Mouse (Mus musculus) lung, adult 2 months (tissue): Measurements from ENCODE around the gene Tob1. TPM values are rescaled to one million over a fixed set of nuclear protein-coding genes. Genes with fewer than 3 reads are reported as not detected.

Source experiments
- DNase-seq: peaks from one replicate; pipeline ENCODE4 v3.0.0; 2022
- H3K4me1 ChIP-seq: fragments of 200-500 bp; 2 replicates; pipeline ENCODE4 v1.6.1; 2011; ENCODE audit warnings: low read length; ENCODE audit not compliant: control insufficient read depth, insufficient read depth
- H3K4me3 ChIP-seq: fragments of 200-500 bp; replicated peaks from 2 replicates; pipeline ENCODE3; 2011; ENCODE audit warnings: low read depth, mild to moderate bottlenecking, control low read depth, low read length; ENCODE audit errors: extremely low read depth
- CTCF ChIP-seq: fragments of 200-500 bp; IDR thresholded peaks from 2 replicates; pipeline ENCODE4 v1.5.1; 2011; ENCODE audit warnings: mild to moderate bottlenecking, low read length, control low read depth; ENCODE audit not compliant: insufficient read depth
- POLR2A ChIP-seq: fragments of 200-500 bp; IDR thresholded peaks from 2 replicates; pipeline ENCODE4 v1.6.1; 2011; ENCODE audit warnings: low read depth, mild to moderate bottlenecking, control low read depth, low read length, borderline replicate concordance; ENCODE audit errors: extremely low read depth
- WGBS: fragments of 180-500 bp; shearing (Covaris S2); methylation state at CpG from one replicate; pipeline ENCODE4 v1.1.7; 2018; 5-methylcytosine and 5-hydroxymethylcytosine counted together
- polyA plus RNA-seq: library from polyadenylated mRNA; depleted of rRNA; stranded (reverse); fragments of >200 nt; gene quantifications from 2 replicates; pipeline ENCODE4 v1.2.3, GENCODE M21; 2012

The Tob1 gene
- polyA plus RNA-seq, 1 experiment = 27.9 TPM

DNA sequence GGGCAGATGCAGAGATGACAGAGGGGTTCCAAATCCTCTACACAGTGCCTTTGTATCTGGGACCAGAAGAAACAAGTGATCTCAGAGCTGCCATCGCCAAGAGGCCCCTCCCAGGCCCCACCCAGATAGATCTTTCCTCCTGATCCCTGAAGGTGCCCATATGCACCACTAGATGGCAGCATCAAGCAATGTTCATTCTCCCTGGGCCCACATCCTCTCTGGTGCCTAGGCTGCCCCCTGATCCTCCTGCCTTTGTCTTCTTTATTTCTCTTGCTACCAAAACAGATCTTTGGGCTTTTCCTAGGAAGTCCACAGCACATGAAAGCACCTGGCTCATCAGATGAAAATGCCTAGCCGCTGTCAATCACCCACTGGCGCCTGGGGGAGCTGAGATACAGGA lies 24.8 kb downstream of the Tob1 start:
- DNase-seq = peak; percentile 50
- peak; percentile 92 for TF ChIP-seq CTCF
- no peak for TF ChIP-seq POLR2A
- 35% methylated on average over 3 of the region's 3 CpGs for WGBS
- no peak overlapping the region for H3K4me3 ChIP-seq
- peaks cover 7% of the 10 kb centered on the region; the same call in 1 of the 2 replicates for H3K4me1 ChIP-seq

DNA sequence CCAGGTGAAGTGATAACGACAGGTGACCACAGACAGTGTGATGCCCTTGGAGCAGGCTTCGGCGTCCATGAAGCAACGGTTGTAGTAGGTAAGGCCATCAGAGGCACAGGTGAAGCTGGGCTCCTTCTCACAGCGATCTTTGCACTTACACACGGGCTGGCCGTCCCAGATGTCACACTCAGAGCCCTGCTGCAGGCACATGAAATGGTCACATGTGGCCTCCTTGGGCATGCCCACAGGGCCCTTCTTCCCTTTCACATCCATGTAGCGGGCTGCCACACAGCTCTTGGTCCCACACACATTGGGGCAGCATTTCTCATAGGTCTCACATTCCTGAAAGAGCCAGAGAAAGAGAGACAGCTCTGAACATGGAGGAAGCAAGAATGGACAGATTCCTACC lies 27.5 kb downstream of the Tob1 start:
- TF ChIP-seq CTCF (no peak), POLR2A (no peak)
- H3K4me1 ChIP-seq = peaks cover 2% of the 10 kb centered on the region; the same call in 1 of the 2 replicates
- WGBS = 94% methylated on average over 8 of the region's 8 CpGs

DNA sequence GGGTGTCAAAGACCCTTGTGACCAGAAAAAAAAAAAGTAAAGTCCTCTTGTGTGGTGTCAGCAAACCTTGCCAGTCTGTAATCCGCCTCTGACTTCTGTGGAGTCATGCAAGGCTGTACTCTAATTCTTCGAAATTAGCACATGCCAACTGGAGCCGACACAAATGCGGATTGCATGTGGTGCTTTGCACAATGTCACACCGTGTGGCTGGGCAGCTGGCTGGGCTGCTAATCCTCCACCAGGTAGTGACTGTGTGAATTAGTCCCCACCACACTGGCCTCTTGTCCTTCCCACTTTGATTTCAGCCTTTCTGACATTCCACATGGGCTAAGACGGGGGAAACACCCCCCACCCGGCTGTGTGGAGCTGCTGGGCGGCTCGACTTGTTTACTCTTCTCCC lies 28.5 kb downstream of the Tob1 start:
- 43% methylated on average over 9 of the region's 9 CpGs for WGBS
- no peak for DNase-seq
- no peak overlapping the region for H3K4me3 ChIP-seq
- TF ChIP-seq POLR2A (no peak), CTCF (no peak)
- peaks cover 2% of the 10 kb centered on the region; the same call in 1 of the 2 replicates for H3K4me1 ChIP-seq

More for the DNA sequence above, 27.5 kb downstream of the Tob1 start:
- DNase-seq = no peak
- no peak overlapping the region for H3K4me3 ChIP-seq

DNA sequence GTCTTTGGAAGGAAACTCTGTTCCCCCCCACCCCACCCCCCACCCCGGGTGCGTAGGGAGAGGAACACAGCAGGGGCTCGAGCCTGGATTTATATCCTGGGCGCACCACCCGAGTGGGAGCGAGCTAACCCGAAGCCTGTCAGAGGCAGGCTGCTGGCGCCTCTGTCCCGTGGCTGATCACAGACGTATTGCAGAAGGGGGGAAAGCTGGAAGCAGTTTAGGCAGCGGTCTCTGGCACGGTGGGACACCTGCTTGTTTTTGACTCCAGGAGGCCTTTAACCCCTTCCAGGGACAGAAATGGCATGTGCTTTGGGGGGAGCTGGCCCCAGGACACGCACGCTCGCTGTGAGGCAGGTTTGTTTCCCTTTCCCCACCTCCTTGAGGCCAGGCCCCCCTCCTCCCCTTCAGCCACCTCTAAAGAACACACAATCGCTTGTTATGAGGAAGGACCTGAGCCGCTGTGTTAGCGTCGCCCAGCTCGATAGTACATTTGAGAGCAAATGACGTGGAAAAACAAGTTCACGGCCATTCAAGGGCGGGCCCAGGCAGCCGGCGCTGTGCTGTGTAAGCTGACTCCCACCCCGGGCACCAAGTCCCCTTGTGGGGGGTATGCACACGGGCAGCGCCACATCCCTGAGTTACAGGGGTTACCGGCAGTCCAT lies 31.6 kb downstream of the Tob1 start:
- TF ChIP-seq CTCF (no peak), POLR2A (no peak)
- H3K4me1 ChIP-seq = peaks cover 2% of the 10 kb centered on the region; the same call in 1 of the 2 replicates
- WGBS = 8% methylated on average over 29 of the region's 29 CpGs
- DNase-seq = no peak
- peak overlapping the region; percentile 27 for H3K4me3 ChIP-seq

DNA sequence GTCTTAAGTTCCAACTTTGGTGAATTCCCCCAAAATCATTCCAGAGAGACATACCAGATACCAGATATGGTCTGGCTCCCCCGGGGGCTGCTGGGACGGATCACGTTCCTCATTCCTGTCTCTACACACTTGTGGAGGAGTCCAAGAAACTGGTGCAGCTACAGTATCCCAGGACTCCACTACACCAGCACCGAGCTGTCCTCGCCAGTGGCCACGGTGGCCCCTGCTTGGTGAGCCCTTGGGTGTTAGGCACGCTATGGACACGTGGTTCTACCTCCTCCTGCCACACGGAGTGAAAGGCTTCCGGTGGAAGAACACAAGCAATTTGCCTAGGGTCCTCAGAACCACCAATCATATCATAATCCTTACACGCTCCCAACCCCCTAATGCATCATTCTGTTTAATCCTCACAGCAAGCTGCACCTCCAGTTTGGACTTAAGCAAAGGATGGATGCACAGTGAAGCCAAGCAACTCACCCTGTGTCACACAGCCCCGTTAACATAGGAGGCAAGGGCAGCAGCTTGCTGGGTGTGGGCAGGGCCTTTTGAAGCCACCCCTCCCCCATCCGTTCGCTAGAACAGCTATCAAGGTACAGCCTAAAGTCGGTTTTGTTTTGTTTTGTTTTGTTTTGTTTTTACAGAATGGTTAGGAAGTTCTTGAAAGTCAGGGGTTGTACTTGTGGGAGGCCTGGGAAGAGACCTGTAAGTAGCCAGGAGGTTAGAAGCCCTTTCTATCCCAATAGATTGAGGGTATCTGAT lies 32.3 kb downstream of the Tob1 start:
- Histone ChIP-seq H3K4me1 (peaks cover 2% of the 10 kb centered on the region; the same call in 1 of the 2 replicates), H3K4me3 (no peak overlapping the region)
- 40% methylated on average over 15 of the region's 15 CpGs for WGBS
- no peak for TF ChIP-seq POLR2A
- no peak for TF ChIP-seq CTCF
- no peak for DNase-seq

DNA sequence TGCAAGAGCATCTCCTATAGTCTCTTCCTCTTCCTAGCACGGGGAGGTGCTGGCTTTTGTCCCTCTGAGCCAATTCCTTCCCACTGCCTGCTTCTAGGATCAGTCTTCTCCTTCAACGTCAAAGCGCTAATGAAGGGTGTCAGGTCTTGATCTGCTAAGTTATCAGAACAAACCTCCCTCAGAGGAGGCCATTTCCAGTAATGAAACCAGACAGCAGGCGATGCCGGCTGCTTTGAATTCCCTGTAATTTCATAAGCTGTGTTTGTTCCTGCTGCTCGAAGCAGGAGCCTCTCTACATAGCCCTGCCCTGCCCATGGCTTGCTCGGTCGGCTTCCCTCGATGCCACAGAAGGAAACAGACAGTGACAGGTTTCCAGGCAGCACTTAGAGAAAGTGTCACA lies 33.1 kb downstream of the Tob1 start:
- TF ChIP-seq CTCF (no peak), POLR2A (no peak)
- H3K4me3 ChIP-seq = no peak overlapping the region
- H3K4me1 ChIP-seq = peaks cover 2% of the 10 kb centered on the region; the same call in 1 of the 2 replicates
- DNase-seq = no peak
- WGBS = 75% methylated on average over 9 of the region's 9 CpGs

DNA sequence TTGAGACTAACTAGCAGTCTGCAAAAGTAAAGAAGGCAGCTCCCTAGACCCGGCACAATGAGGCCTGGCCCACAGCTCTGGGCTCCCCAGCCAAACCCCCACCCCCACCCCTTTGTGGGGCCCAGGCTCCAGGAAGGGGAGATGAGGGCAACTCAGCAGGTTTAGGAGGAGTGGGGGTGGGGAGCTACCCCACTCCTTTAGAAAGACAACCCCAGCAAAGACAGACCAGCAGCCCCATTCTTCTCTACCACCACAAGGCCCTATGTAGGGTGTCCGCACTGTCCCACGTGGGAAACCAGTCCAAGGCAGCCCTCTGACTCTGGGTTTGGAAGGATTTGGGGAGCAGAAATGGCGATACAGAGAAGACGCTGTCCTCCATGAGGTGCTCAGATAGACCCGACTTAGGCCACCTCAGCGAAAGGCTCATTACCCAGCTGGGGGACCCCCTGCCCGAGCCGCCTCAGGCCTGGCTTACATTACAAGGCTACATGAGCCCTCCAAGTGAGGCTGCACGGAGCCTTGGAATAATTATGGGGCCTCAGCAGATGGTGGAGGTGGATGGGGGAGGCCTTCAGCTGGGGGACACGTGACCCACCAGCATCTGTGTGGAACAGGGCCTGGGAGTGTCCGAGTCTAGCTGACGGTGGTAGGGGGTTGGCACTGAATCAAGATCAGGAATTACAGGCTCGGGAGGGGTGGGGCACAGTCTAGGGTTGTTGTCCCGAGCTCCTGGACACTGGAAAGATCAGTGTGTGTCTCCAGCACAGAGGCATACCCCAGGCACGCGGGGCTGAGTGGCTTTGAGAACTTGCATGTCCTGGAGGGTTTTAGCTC lies 34.9 kb downstream of the Tob1 start, which contains the start of gene Wfikkn2:
TSS of gene Wfikkn2 (minus strand) at position 51 of the 834 bp plus-strand sequence.
- no peak for TF ChIP-seq CTCF
- no peak for TF ChIP-seq POLR2A
- no peak for DNase-seq
- Histone ChIP-seq H3K4me3 (no peak within 1 kb of the TSS), H3K4me1 (peaks cover 2% of the 10 kb centered on the region; the same call in 1 of the 2 replicates)
- 65% methylated on average over 17 of the region's 17 CpGs for WGBS

DNA sequence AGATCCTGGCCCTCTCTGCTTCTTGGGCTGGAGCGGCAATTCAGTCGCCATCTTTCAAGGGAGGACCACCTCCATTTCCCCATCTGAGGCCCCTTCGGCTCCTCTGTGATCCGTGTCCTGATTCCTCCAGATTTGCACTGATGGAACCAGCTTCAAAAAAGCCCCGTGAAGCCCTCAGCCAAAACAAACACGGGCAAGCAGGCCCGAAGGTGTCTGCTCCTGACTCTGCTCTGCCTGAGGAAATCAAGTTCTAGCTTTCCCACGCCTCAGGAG lies 35.5 kb downstream of the Tob1 start:
- DNase-seq = no peak
- WGBS = 57% methylated on average over 8 of the region's 8 CpGs

DNA sequence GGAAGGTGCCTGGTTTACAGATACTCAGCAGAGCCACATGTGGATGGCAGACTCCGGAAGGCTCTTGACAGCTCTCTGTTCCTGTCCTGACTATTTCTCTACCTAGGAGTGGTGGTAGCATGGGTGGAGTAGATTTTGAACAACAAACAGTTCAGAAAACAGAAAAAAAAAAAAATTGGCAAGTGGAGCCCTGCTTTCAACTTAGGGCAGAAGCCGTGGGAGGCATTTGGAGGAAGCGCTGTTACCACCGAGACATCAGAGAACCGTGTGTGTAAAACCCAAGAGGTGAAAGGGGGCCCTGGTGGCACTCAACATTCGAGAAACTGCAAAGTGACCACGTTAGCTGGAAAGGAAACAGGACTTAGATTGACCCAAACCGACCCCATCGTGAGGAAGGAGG lies 41.9 kb downstream of the Tob1 start:
- no peak for DNase-seq
- TF ChIP-seq CTCF (no peak), POLR2A (no peak)
- 72% methylated on average over 9 of the region's 9 CpGs for WGBS
- Histone ChIP-seq H3K4me1 (no peaks in the 10 kb centered on the region), H3K4me3 (no peak overlapping the region)

More for the DNA sequence above, 35.5 kb downstream of the Tob1 start:
- Histone ChIP-seq H3K4me3 (no peak overlapping the region), H3K4me1 (peaks cover 2% of the 10 kb centered on the region; the same call in 1 of the 2 replicates)
- TF ChIP-seq POLR2A (no peak), CTCF (no peak)
